Mouse (Mus musculus) lung, embryonic 16.5 days (tissue): Measurements from ENCODE around the gene Spic. TPM values are rescaled to one million over a fixed set of nuclear protein-coding genes. Genes with fewer than 3 reads are reported as not detected.
"Not testable (repeated sequence)": the region's sequence is repeated elsewhere in the genome, so short reads cannot be mapped to it uniquely, and the experiment has no call there.

Source experiments
- ATAC-seq: fragments of 200-750 bp; cut with Nextera tagmentation; 2 replicates; pipeline ENCODE4 v1.8.0; 2017; ENCODE audit warnings: low read depth, mild to moderate bottlenecking, moderate library complexity
- H3K27ac ChIP-seq: fragments of 300-500 bp; sonication (generic); 2 replicates; pipeline ENCODE4 v1.5.1; 2014; ENCODE audit warnings: mild to moderate bottlenecking, control low read depth, low read length
- H3K27me3 ChIP-seq: fragments of 300-500 bp; sonication (generic); 2 replicates; pipeline ENCODE4 v1.6.1; 2014; ENCODE audit warnings: low read depth, low read length, mixed read lengths; ENCODE audit not compliant: control insufficient read depth, insufficient read depth
- H3K36me3 ChIP-seq: fragments of 300-500 bp; sonication (generic); 2 replicates; pipeline ENCODE4 v1.6.1; 2014; ENCODE audit warnings: low read length; ENCODE audit not compliant: control insufficient read depth, insufficient read depth
- H3K4me1 ChIP-seq: fragments of 300-500 bp; sonication (generic); replicated peaks from 2 replicates; pipeline ENCODE4 v1.6.1; 2014; ENCODE audit warnings: low read length, mixed read lengths; ENCODE audit not compliant: control insufficient read depth, insufficient read depth
- H3K4me2 ChIP-seq: fragments of 300-500 bp; sonication (generic); 2 replicates; pipeline ENCODE4 v1.6.1; 2014; ENCODE audit warnings: low read depth, low read length, control low read depth
- H3K4me3 ChIP-seq: fragments of 300-500 bp; sonication (generic); 2 replicates; pipeline ENCODE4 v1.5.1; 2014; ENCODE audit warnings: mild to moderate bottlenecking, low read length, control low read depth
- H3K9ac ChIP-seq: fragments of 300-500 bp; sonication (generic); 2 replicates; pipeline ENCODE4 v1.6.1; 2014; ENCODE audit warnings: low read length, control low read depth
- H3K9me3 ChIP-seq: fragments of 300-500 bp; sonication (generic); 2 replicates; pipeline ENCODE4 v1.6.1; 2016; ENCODE audit warnings: low read length; ENCODE audit not compliant: control insufficient read depth
- WGBS: fragments of 180-500 bp; shearing (Covaris S2); extraction: QIAGEN DNeasy Blood & Tissue Kit; methylation state at CpG from one replicate; pipeline ENCODE4 v1.1.7; 2014; 5-methylcytosine and 5-hydroxymethylcytosine counted together
- polyA plus RNA-seq: library from polyadenylated mRNA; unstranded; fragments of >200 nt; fragmentation: Nextera tagmentation; extraction: Ambion mirVana; gene quantifications from 2 replicates; pipeline ENCODE4 v1.2.1, GENCODE M21; 2015

The Spic gene
- polyA plus RNA-seq, 1 experiment from 2014 or later = 0.49 TPM

- ATAC-seq = no peak
- no peak overlapping the region for H3K4me2 ChIP-seq
Measured at GRCm38 (mm10) chr10:88669719-88670118, 15.1 kb downstream of the Spic start.

GRCm38 (mm10) chr10:88663856-88664255 is 21.0 kb downstream of the Spic start:
- H3K4me3 ChIP-seq, H3K36me3 ChIP-seq, H3K4me2 ChIP-seq, H3K4me1 ChIP-seq, H3K9ac ChIP-seq, H3K27ac ChIP-seq, H3K9me3 ChIP-seq, H3K27me3 ChIP-seq, ATAC-seq: not testable (repeated sequence)

More at GRCm38 (mm10) chr10:88669719-88670118, 15.1 kb downstream of the Spic start:
- no peaks in the 10 kb centered on the region for H3K36me3 ChIP-seq
- no peak overlapping the region for H3K27ac ChIP-seq
- no peak overlapping the region for H3K9ac ChIP-seq
- H3K4me1 ChIP-seq = no peaks in the 10 kb centered on the region
- no peaks in the 10 kb centered on the region for H3K27me3 ChIP-seq
- no peak overlapping the region for H3K4me3 ChIP-seq
- WGBS = 21% methylated on average over 1 of the region's 1 CpGs
- H3K9me3 ChIP-seq = no peaks in the 10 kb centered on the region

- no peaks in the 10 kb centered on the region for H3K4me1 ChIP-seq
- H3K4me2 ChIP-seq = no peak overlapping the region
- 74% methylated on average over 4 of the region's 4 CpGs for WGBS
- no peaks in the 10 kb centered on the region for H3K27me3 ChIP-seq
- H3K36me3 ChIP-seq = no peaks in the 10 kb centered on the region
- no peak overlapping the region for H3K4me3 ChIP-seq
- no peak overlapping the region for H3K27ac ChIP-seq
- no peaks in the 10 kb centered on the region for H3K9me3 ChIP-seq
- H3K9ac ChIP-seq = no peak overlapping the region
- no peak for ATAC-seq
Measured at GRCm38 (mm10) chr10:88658918-88659317, 25.9 kb downstream of the Spic start.

- Histone ChIP-seq H3K9me3 (no peaks in the 10 kb centered on the region), H3K4me1 (no peaks in the 10 kb centered on the region), H3K36me3 (no peaks in the 10 kb centered on the region), H3K4me3 (no peak overlapping the region), H3K27me3 (no peaks in the 10 kb centered on the region), H3K27ac (no peak overlapping the region), H3K9ac (no peak overlapping the region), H3K4me2 (no peak overlapping the region)
- 50% methylated on average over 5 of the region's 5 CpGs for WGBS
- no peak for ATAC-seq
Measured at GRCm38 (mm10) chr10:88645448-88645847, 39.4 kb downstream of the Spic start.

- Histone ChIP-seq H3K27ac (no peak overlapping the region), H3K4me2 (no peak overlapping the region), H3K9me3 (no peaks in the 10 kb centered on the region), H3K36me3 (no peaks in the 10 kb centered on the region), H3K9ac (no peak overlapping the region), H3K4me1 (no peaks in the 10 kb centered on the region), H3K4me3 (no peak overlapping the region), H3K27me3 (no peaks in the 10 kb centered on the region)
- 74% methylated on average over 10 of the region's 10 CpGs for WGBS
- no peak for ATAC-seq
Measured at GRCm38 (mm10) chr10:88631330-88631953, 53.4 kb downstream of the Spic start.

- H3K36me3 ChIP-seq = no peaks in the 10 kb centered on the region
- H3K27ac ChIP-seq = no peak overlapping the region
- no peak overlapping the region for H3K4me2 ChIP-seq
- no peak for ATAC-seq
- H3K9ac ChIP-seq = no peak overlapping the region
- no peaks in the 10 kb centered on the region for H3K27me3 ChIP-seq
- H3K4me3 ChIP-seq = no peak overlapping the region
- 66% methylated on average over 2 of the region's 2 CpGs for WGBS
- no peaks in the 10 kb centered on the region for H3K4me1 ChIP-seq
- H3K9me3 ChIP-seq = no peaks in the 10 kb centered on the region
Measured at GRCm38 (mm10) chr10:88630663-88631329, 54.0 kb downstream of the Spic start.

GRCm38 (mm10) chr10:88627052-88627451 is 57.8 kb downstream of the Spic start:
- ATAC-seq = no peak

GRCm38 (mm10) chr10:88626176-88626575 is 58.6 kb downstream of the Spic start:
- H3K27ac ChIP-seq = no peak overlapping the region
- no peak overlapping the region for H3K4me2 ChIP-seq
- H3K36me3 ChIP-seq = no peaks in the 10 kb centered on the region
- ATAC-seq = no peak
- H3K9ac ChIP-seq = no peak overlapping the region
- no peaks in the 10 kb centered on the region for H3K4me1 ChIP-seq
- H3K4me3 ChIP-seq = no peak overlapping the region
- no peaks in the 10 kb centered on the region; the same call in 1 of the 2 replicates for H3K27me3 ChIP-seq
- no peaks in the 10 kb centered on the region for H3K9me3 ChIP-seq
- 76% methylated on average over 3 of the region's 3 CpGs for WGBS

More at GRCm38 (mm10) chr10:88627052-88627451, 57.8 kb downstream of the Spic start:
- Histone ChIP-seq H3K27ac (no peak overlapping the region), H3K9ac (no peak overlapping the region), H3K27me3 (no peaks in the 10 kb centered on the region; the same call in 1 of the 2 replicates), H3K4me1 (no peaks in the 10 kb centered on the region), H3K9me3 (no peaks in the 10 kb centered on the region), H3K4me2 (no peak overlapping the region), H3K36me3 (no peaks in the 10 kb centered on the region), H3K4me3 (no peak overlapping the region)
- WGBS = 77% methylated on average over 4 of the region's 4 CpGs
